Mouse (Mus musculus) lung, postnatal 36 days (tissue): ENCODE measurements around the gene Prl3d2.
"Not testable (repeated sequence)": the region's sequence is repeated elsewhere in the genome, so short reads cannot be mapped to it uniquely, and the experiment has no call there.

Experiments used
- DNase-seq: peaks from one replicate; pipeline ENCODE4 v3.0.0; 2022; ENCODE audit warnings: mixed read lengths

The Prl3d2 gene

GRCm38 (mm10) chr13:27121398-27121797, at the start of gene Prl3d2:
Gene Prl3d2 (plus strand): TSS chr13:27121698.
- DNase-seq = not testable (repeated sequence)

GRCm38 (mm10) chr13:27093890-27094289, 27.6 kb upstream of the Prl3d2 start, which contains the start of gene Prl3d1:
Gene Prl3d1 (plus strand): TSS chr13:27094190.
- DNase-seq = not testable (repeated sequence)

- no peak for DNase-seq
These were observed 26.8 kb downstream of the Prl3d2 start for GRCm38 (mm10) chr13:27148264-27148663.

- not testable (repeated sequence) for DNase-seq
These were observed 35.0 kb downstream of the Prl3d2 start, which contains the start of gene Prl3d3 for GRCm38 (mm10) chr13:27156490-27156889. Gene Prl3d3 (plus strand): TSS chr13:27156790.
